Comparison of ENCODE assay signal across 8 mouse cellular contexts in the genomic region with DNA sequence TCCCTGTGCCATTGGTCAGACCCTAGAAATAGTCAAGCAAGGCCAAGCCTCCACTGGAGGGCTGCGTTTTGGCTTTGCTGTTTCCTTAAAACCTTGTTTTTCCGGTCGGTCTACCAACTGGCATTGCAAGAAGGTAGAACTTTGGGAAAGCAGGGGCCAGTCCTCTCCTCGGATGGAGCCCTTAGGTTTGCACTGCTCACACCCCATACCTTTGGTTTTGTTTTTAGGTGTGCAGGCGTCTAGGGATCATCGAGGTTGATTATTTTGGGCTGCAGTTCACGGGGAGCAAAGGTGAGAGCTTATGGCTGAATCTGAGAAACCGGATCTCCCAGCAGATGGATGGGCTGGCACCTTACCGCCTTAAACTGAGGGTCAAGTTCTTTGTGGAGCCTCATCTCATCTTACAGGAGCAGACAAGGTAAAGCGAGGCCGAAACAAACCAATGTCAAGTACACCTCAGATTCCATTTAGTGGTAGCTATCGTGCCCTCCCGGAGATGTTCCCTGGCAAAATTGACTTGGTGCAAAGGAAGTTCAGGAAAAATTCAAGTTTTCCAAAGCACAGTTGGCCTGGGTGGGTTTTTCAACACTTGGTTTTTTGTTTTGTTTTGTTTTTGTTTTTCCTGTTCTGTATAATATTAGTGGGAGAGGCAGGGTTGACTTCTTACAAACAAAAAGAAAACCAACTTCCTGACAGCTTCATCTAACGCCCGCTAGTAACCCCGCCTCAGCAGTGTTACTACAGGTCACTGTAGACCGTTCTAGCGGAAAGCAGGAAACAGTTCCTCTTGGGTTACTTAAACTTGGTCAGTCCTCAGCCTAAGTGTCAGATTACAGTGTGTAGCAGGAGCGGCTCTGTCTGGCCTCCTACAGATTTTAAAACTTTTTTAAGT. TPM values are rescaled to one million over a fixed set of nuclear protein-coding genes. Genes with fewer than 3 reads are reported as not detected.
DNase-seq lines count a peak whose midpoint lies in the region; ATAC-seq lines count a peak whose summit lies in the region.

No protein-coding gene starts in this region.

- H3K4me3 ChIP-seq in neural tube, embryonic 11.5 days (ENCODE audit: low read depth, low read length): peak overlapping the region; percentile 74
- peak overlapping the region; percentile 72 for H3K4me3 ChIP-seq in hindbrain, embryonic 10.5 days
- H3K4me3 ChIP-seq in limb, embryonic 13.5 days: peak overlapping the region; percentile 92
- H3K4me3 ChIP-seq in midbrain, embryonic 14.5 days (replicated peaks; ENCODE audit: low read depth, low read length): peak overlapping the region; percentile 70

- peak overlapping the region; percentile 92 for H3K4me2 ChIP-seq in neural tube, embryonic 11.5 days (ENCODE audit: low read depth)
- H3K4me2 ChIP-seq in limb, embryonic 13.5 days (replicated peaks): peak overlapping the region; percentile 86
- peak overlapping the region; percentile 97 for H3K4me2 ChIP-seq in midbrain, embryonic 14.5 days (ENCODE audit: low read length)

- no peaks in the 10 kb centered on the region for H3K36me3 ChIP-seq in neural tube, embryonic 11.5 days (ENCODE audit: control insufficient read depth, insufficient read depth, low read length)
- no peaks in the 10 kb centered on the region for H3K36me3 ChIP-seq in hindbrain, embryonic 10.5 days
- H3K36me3 ChIP-seq in limb, embryonic 13.5 days: 0 out of 2 replicates have a peak, but pooled peaks cover 3% of the 10 kb centered on the region
- no peaks in the 10 kb centered on the region for H3K36me3 ChIP-seq in midbrain, embryonic 14.5 days (ENCODE audit: control insufficient read depth, insufficient read depth, low read length)

- 47% methylated on average over 19 of the region's 19 CpGs for WGBS in neural tube, embryonic 11.5 days
- WGBS in hindbrain, embryonic 10.5 days: 43% methylated on average over 19 of the region's 19 CpGs
- 13% methylated on average over 19 of the region's 19 CpGs for WGBS in limb, embryonic 13.5 days
- WGBS in midbrain, embryonic 14.5 days: 65% methylated on average over 19 of the region's 19 CpGs

- H3K27me3 ChIP-seq in neural tube, embryonic 11.5 days (ENCODE audit: control insufficient read depth, insufficient read depth, low read length): no peaks in the 10 kb centered on the region
- peaks cover 27% of the 10 kb centered on the region for H3K27me3 ChIP-seq in hindbrain, embryonic 10.5 days (ENCODE audit: insufficient read depth, poor library complexity, severe bottlenecking)
- H3K27me3 ChIP-seq in limb, embryonic 13.5 days: no peaks in the 10 kb centered on the region
- H3K27me3 ChIP-seq in midbrain, embryonic 14.5 days (ENCODE audit: control insufficient read depth, insufficient read depth, low read length): 0 out of 2 replicates have a peak, but pooled peaks cover 4% of the 10 kb centered on the region

- no peak for ATAC-seq in neural tube, embryonic 11.5 days (ENCODE audit: insufficient read depth, low FRiP score, low TSS enrichment)
- peak; percentile 57 for ATAC-seq in limb, embryonic 13.5 days (ENCODE audit: low FRiP score, low read depth)
- ATAC-seq in midbrain, embryonic 14.5 days (ENCODE audit: low FRiP score, low TSS enrichment): no peak

- peak; percentile 15 for DNase-seq in neural tube, embryonic 11.5 days (ENCODE audit: low spot score)
- DNase-seq in neural tube, embryonic 10.5 days (ENCODE audit: extremely low spot score, low spot score): no peak
- DNase-seq in fibroblast of lung, adult 2 months (ENCODE audit: low read depth): peak; percentile 54
- no peak for DNase-seq in hindbrain, embryonic 10.5 days (ENCODE audit: low spot score)
- no peak for DNase-seq in midbrain, embryonic 14.5 days
- DNase-seq in thymus, postnatal 10 days (ENCODE audit: low spot score in 2 of 2): peak; percentile 51 to 63
- DNase-seq in cerebellum, adult 9-10 months: no peak

- H3K9ac ChIP-seq in neural tube, embryonic 11.5 days (ENCODE audit: low read length): 0 out of 2 replicates have a peak overlapping the region, but pooled peaks have one; percentile 9
- H3K9ac ChIP-seq in limb, embryonic 13.5 days: peak overlapping the region; percentile 93
- H3K9ac ChIP-seq in midbrain, embryonic 14.5 days (replicated peaks; ENCODE audit: low read length): no peak overlapping the region; the same call in 1 of the 2 replicates

- H3K9me3 ChIP-seq in neural tube, embryonic 11.5 days (ENCODE audit: control insufficient read depth, low read length): no peaks in the 10 kb centered on the region
- H3K9me3 ChIP-seq in hindbrain, embryonic 10.5 days: no peaks in the 10 kb centered on the region
- H3K9me3 ChIP-seq in limb, embryonic 13.5 days: no peaks in the 10 kb centered on the region
- H3K9me3 ChIP-seq in midbrain, embryonic 14.5 days (ENCODE audit: control insufficient read depth, low read length): no peaks in the 10 kb centered on the region

- H3K27ac ChIP-seq in neural tube, embryonic 11.5 days (ENCODE audit: low read depth, low read length): no peak overlapping the region
- peak overlapping the region; percentile 46; the same call in 1 of the 2 replicates for H3K27ac ChIP-seq in hindbrain, embryonic 10.5 days
- H3K27ac ChIP-seq in limb, embryonic 13.5 days: peak overlapping the region; percentile 93
- no peak overlapping the region for H3K27ac ChIP-seq in midbrain, embryonic 14.5 days (replicated peaks; ENCODE audit: low read depth, low read length)

- peaks cover 7% of the 10 kb centered on the region for H3K4me1 ChIP-seq in neural tube, embryonic 11.5 days (ENCODE audit: control insufficient read depth, insufficient read depth, low read length)
- H3K4me1 ChIP-seq in hindbrain, embryonic 10.5 days (replicated peaks): peaks cover 58% of the 10 kb centered on the region
- peaks cover 58% of the 10 kb centered on the region for H3K4me1 ChIP-seq in limb, embryonic 13.5 days
- H3K4me1 ChIP-seq in midbrain, embryonic 14.5 days (ENCODE audit: control insufficient read depth, insufficient read depth, low read length): peaks cover 15% of the 10 kb centered on the region

RNA-seq across cellular contexts. Expression of a gene that starts 1.7 kb away (rescaled TPM):
- 5.1 and 5.5 TPM in 2 replicates for polyA plus RNA-seq in neural tube, embryonic 11.5 days (2014; fragmentation: Nextera tagmentation; extraction: Ambion mirVana)
- polyA plus RNA-seq in hindbrain, embryonic 10.5 days (2016; fragmentation: Nextera tagmentation; extraction: Ambion mirVana): 8.0 and 8.1 TPM in 2 replicates
- 28.1 and 28.4 TPM in 2 replicates for polyA plus RNA-seq in limb, embryonic 13.5 days (2015; fragmentation: Nextera tagmentation; extraction: Ambion mirVana)
- 3.0 and 4.1 TPM in 2 replicates for polyA plus RNA-seq in midbrain, embryonic 14.5 days (2014; fragmentation: Nextera tagmentation; extraction: Ambion mirVana)

Comparison
In these comparisons a context has a peak if more than half of its experiments do, and no peak if none do; other contexts are left out.
1. DNase-seq: peak in neural tube, embryonic 11.5 days (single experiment), fibroblast of lung, adult 2 months (single experiment) and thymus, postnatal 10 days (2 of 2); none in neural tube, embryonic 10.5 days (single experiment), hindbrain, embryonic 10.5 days (single experiment), midbrain, embryonic 14.5 days (single experiment) and cerebellum, adult 9-10 months (single experiment).
2. H3K27ac ChIP-seq: peak in hindbrain, embryonic 10.5 days (single experiment) and limb, embryonic 13.5 days (single experiment); none in neural tube, embryonic 11.5 days (single experiment) and midbrain, embryonic 14.5 days (single experiment).
3. Peak in every context shown above with its lines, with median percentiles within 50 percentile points of each other: H3K4me2 ChIP-seq and H3K4me3 ChIP-seq.